Mouse (Mus musculus) bone marrow, adult 2 months (tissue): Measurements from ENCODE around the gene Shld2.

Source experiments
- CTCF ChIP-seq: fragments of 200-500 bp; IDR thresholded peaks from 2 replicates; pipeline ENCODE4 v1.5.1; 2011; ENCODE audit warnings: low read length, control low read depth; ENCODE audit not compliant: control insufficient read depth, insufficient read depth
- POLR2A ChIP-seq: fragments of 200-500 bp; IDR thresholded peaks from 2 replicates; pipeline ENCODE4 v1.6.1; 2011; ENCODE audit warnings: low read depth, mild to moderate bottlenecking, control low read depth, low read length, borderline replicate concordance; ENCODE audit not compliant: control insufficient read depth

- TF ChIP-seq CTCF (no peak), POLR2A (no peak)
Measured at GRCm38 (mm10) chr14:34349007-34349406, 38.7 kb upstream of the Shld2 start.
